Mouse (Mus musculus): ENCODE data around the gene Tmem222.

GRCm38 (mm10) chr4:133240934-133241908, 36.4 kb downstream of the Tmem222 start:
- TF ChIP-seq CTCF (IDR thresholded peaks at IDR 0.05; ENCODE audit: low read depth) = no peak; the same call in 1 of the 2 replicates
- no peak for TF ChIP-seq EP300 (IDR thresholded peaks at IDR 0.05; ENCODE audit: low read depth)
